Mouse (Mus musculus): ENCODE measurements at regions not wholly inside any gene's neighbourhood (a gene's known extent, or its start where the extent isn't known, plus 50 kb on each side); places are given as distances from the start of the nearest gene placed in this dataset.
"Not testable (repeated sequence)": the region's sequence is repeated elsewhere in the genome, so short reads cannot be mapped to it uniquely, and the experiment has no call there.

DNA sequence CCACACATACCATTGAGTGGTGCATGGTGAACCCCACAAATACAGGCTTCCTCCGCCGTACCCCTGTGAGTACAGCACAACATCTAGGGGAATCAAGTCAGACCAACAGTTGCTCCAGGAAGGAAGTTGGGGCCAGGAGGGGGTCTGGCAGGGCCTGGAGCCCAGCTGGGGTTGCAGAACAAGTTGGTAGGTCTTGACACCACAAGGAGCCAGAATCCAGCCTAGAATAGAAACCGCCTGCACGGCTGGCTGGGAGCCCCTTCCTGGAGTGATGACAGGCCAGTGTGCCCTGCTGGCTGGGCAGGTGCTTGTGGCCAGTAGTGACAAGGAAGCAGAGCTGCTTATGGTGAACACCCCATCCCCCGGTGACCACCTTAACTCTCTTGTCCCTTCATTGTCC is 83.9 kb upstream of the Med13l start:
- ATAC-seq (replicated peaks; ENCODE audit: insufficient number of reproducible peaks, low FRiP score, low TSS enrichment, poor library complexity, severe bottlenecking): 0 out of 2 replicates have a peak, but pooled peaks have one; percentile 12

DNA sequence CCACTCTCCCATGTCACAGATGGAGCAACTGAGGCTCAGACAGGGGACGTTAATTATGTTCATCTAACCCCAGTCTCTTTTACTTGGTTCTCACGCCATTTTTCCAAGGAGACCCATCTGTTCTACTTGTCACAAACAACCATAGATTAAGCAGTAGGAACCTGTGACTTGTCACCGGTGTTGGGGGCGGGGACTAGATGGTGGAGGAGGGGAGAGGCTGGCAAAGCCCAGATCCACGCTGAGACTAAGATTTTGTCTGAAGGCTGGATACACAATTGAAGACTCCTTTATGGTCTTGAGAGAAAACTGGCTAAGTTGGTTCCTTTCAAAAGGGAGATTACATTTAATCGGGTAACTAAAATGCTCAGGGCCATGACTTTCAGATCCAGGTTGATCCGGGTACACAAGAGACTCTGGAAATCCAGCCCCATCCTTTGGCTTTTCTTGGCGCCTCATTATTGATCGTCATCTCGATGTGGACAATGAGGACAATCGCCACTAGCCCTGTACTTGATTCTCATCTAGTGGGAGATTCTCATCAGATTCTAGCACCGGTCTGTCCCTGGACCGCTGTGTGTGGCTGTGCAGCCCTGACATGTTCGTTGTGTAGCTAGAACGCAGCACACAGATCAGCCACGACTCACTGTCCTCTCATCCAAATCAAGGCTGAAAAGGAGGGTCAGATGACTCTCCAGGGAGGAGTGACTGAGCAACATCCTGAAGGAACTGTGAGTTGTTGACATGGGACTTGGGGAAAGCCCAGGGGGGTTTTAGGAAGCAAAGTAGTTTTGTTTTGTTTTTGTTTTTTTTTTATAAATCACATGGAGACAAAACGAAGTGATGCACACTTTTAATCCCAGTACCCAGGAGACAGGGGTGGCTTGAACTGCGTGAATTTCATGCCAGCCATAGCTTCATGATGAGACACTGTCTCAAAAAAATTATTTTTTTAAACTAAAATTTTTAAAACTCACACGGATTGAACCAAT is 83.1 kb upstream of the Med13l start:
- ATAC-seq (replicated peaks; ENCODE audit: insufficient number of reproducible peaks, low FRiP score, low TSS enrichment, poor library complexity, severe bottlenecking): 0 out of 2 replicates have a peak, but pooled peaks have one; percentile 15

DNA sequence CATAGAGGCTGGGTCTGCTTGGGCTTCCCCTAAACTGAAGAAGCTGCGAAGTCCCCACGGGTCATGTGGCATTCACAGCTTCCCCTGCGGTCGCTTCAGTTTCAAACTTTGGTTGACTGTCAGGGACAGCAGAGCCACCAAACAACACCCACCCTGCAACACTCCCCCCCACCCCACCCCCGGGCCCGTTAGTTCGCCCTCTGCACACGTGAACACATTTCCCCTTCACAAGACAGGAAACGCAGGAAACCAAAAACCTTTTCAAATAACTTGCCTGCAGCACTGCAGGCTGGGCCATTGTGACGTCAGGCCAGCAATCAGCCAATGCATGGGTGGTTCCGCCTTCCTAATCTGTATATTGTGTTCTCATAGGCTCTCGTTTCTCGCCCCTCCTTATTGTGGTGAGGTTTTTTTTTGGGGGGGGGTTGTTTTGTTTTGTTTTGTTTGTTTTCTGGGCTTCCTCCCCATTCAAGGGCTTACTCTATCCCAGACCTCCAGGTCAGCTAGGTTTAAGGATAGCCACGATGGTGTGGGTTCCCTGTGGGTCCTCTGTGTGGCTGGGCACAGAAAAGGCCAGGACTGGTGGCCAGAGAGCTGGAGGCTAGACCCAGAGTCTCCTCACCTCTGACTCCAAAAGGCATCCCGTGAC is 82.2 kb upstream of the Med13l start:
- ATAC-seq (replicated peaks; ENCODE audit: insufficient number of reproducible peaks, low FRiP score, low TSS enrichment, poor library complexity, severe bottlenecking): peak; percentile 94

DNA sequence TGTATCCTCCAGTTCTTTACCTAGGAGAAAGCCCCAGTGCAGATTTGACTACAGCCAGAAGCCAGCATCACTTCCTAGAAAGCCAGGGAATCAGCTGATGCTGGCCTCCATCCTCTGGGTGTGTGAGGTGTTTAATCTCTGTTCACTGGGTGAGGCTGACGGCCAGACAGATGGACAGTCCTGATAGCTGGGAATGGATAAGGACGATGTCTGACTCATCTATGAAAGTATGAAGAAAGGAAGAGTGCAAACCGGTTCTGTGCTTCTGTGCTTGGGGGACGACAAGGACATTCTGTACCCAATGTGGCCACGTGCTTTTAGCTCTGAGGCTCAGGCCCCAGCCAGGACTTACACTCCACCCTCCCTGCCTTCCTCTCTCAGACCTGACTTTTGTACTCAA is 80.5 kb upstream of the Med13l start:
- ATAC-seq (replicated peaks; ENCODE audit: insufficient number of reproducible peaks, low FRiP score, low TSS enrichment, poor library complexity, severe bottlenecking): no peak

DNA sequence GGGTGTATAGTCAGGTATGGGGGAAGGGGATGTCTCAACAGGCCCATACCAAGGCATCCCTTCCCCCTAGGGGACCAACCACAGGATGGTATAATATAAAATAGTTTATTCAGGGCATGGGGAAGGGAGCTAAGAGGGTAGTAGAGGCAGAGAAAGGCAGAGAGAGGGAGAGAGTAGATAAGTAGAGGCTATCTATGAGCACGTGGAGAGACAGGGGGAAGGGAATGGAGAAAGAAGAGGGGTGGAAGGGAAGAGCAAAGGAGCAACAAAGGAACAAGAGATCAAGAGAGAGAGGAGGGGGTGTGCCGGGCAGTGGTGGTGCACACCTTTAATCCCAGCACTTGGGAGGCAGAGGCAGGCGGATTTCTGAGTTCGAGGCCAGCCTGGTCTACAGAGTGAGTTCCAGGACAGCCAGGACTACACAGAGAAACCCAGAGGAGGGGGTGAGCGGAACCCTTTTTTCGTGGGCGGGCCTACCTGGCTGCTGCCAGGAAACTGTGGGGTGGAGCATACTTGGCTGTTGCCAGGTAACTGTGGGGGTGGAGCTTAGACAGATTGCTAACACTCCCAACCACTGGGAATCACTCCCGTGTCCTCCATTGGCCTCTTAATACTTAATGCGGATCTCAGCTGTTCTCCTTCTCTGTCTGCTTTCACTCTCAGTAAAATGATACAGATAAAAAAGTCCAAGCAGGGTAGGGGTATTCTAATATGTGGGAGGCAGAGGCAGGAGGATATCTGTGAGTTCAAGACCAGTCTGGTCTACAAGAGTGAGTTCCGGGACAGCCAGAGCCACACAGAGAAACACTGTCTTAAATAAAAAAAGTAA is 79.3 kb upstream of the Med13l start:
- no peak for ATAC-seq (replicated peaks; ENCODE audit: insufficient number of reproducible peaks, low FRiP score, low TSS enrichment, poor library complexity, severe bottlenecking)

DNA sequence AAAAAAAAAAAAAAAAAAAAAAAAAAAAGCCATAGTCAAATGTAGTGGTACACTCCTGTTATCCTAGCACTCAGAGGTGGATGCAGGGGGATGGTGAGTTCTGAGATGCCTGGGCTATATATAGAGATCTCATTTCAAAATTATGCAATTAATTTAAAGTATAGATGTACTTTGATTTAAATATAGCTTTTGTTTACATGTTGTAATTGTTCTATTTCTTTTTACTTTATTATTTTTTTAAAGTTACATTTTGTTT is 78.8 kb upstream of the Med13l start:
- ATAC-seq (replicated peaks; ENCODE audit: insufficient number of reproducible peaks, low FRiP score, low TSS enrichment, poor library complexity, severe bottlenecking): no peak

DNA sequence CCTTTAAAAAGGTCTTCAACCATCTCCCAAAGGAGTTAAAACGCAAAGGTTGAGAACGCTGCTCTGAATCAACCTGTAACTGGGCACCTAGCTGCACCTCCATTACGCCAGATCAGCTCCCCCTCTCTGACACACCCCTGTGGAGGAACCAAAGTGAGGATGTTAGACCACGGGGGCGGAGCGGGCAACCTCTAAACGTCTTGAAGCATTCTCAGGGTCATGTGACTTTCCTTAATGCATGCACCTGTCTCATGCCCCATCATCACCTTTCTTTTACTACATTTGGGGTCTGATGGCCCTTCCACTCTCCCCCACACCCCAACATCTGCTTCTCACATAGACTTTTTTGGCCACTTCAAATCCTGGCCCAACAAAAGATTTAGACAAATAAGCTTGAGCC is 77.9 kb upstream of the Med13l start:
- ATAC-seq (replicated peaks; ENCODE audit: insufficient number of reproducible peaks, low FRiP score, low TSS enrichment, poor library complexity, severe bottlenecking): no peak

DNA sequence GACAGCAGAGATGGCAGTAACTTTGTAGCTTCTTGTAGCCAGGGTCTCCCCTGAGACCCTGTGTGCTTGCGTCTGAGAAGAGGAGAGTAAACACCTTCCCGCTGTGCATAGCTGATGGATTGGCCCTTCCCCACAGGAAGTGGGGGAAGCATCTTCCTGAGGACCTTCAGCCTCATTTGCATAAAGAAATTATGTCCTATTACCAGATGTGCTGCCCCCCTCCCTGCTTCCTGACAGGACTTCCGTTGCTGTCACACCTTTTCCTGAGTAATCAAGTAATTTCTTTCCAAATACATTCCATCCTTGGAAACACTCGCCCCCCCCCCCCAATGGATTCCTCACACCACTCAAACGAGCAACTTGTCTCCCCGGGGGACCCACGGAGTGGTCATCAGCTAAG is 77.5 kb upstream of the Med13l start:
- ATAC-seq (replicated peaks; ENCODE audit: insufficient number of reproducible peaks, low FRiP score, low TSS enrichment, poor library complexity, severe bottlenecking): no peak

DNA sequence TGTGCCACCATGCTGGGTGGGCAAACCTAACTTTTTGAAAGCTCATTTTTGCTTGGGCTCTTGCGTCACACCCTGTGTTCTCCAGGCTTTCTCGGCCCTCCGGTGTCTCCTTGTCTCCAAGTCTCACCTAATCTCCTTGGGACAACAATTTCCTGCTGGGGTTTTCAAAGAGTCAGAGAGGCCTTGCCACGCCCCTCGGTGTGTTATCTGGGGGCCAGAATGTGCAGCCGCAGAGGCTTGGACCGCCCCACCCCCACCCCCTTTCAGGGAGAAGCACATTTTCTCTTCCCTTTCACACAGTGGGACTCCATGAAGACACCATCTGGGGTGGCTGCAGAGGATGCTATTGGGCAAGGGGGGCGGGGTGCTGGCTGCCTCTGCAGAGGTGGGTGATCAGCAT is 76.9 kb upstream of the Med13l start:
- ATAC-seq (replicated peaks; ENCODE audit: insufficient number of reproducible peaks, low FRiP score, low TSS enrichment, poor library complexity, severe bottlenecking): no peak

DNA sequence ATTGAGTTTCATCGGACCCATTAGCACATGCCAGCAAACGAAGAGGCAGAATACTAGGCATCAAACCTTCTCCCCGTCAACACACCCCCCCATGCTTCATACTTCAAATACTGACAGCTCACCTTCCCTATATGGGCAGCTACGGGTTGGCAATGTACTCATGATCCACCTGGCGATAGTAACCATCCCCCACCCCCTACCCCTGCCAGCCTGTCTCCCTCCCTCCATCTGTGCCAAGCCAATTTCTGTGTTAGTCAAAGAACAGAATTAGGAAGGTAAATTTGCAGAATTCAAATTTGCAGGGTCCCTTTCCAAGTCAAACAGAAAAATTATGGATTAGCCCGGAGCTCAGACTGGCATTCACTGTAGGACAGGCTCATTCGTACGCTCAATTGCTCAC is 75.3 kb upstream of the Med13l start:
- no peak for ATAC-seq (replicated peaks; ENCODE audit: insufficient number of reproducible peaks, low FRiP score, low TSS enrichment, poor library complexity, severe bottlenecking)

DNA sequence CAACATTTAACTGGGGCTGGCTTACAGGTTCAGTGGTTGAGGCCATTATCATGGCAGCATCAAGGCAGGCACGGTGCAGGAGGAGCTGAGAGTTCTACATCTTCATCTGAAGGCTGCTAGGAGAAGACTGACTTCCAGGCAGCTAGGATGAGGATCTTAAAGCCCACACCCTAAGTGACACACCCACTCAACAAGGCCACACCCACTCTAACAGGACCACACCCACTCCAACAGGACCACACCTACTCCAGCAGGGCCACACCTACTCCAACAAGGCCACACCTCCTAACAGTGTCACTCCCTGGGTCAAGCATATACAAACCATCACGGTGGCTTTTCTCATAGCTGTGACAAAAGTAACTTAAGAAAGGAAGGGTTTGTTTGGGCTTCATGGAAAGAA is 68.0 kb upstream of the Med13l start:
- ATAC-seq (replicated peaks; ENCODE audit: insufficient number of reproducible peaks, low FRiP score, low TSS enrichment, poor library complexity, severe bottlenecking): not testable (repeated sequence)

DNA sequence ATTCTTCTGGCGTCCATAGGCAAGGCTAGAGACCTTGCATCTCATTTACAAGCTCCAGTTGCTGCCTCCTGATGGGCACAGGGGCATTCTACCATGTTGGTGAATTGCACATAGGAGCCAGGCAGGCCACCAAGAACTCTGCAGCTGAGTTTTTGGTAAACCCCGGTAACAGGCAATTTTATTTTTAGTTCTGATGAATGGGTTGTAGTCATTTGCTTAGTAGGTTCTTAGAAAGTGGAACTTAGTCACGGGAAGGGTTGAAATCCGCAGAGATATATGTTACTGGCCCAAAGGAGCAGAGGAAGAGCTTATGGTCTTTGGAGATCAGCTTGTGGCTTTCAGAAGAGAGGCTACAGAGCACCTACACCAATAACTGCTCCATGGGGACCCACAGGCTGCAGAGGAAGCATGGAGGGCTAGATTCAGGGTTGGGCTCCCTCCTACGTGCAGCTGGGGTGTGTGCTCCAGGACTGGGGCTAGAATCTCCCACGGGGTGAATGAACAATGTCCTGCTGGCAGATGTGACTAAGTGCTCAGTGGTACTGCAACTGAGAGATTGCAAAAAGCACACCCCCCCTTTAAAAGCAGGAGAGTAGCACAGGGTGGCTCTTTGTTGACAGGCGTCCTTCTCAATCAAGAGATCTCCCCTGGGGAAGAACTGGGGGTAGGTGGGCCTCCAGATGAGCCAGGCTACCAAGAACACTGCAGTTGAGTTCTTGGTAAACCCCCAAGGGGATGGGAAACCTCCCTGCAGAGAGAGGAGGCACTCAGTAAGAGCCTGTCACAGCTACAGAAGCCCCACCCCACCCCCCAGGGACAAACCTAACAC is 65.6 kb upstream of the Med13l start:
- ATAC-seq (replicated peaks; ENCODE audit: insufficient number of reproducible peaks, low FRiP score, low TSS enrichment, poor library complexity, severe bottlenecking): no peak

DNA sequence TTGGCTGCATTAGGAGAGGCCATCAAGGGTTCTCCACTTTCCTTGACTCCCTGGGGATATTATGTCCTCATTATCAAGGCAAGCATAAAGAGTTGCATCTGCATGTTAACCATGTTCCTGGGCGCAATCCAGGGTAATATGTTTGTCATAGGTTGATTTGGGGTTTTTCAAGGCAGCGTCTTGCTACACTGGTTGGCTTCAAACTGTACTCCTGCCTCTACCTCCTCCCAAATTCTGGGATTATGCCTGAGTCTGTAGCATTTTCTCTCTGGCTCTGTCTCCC is 65.1 kb upstream of the Med13l start:
- ATAC-seq (replicated peaks; ENCODE audit: insufficient number of reproducible peaks, low FRiP score, low TSS enrichment, poor library complexity, severe bottlenecking): no peak

DNA sequence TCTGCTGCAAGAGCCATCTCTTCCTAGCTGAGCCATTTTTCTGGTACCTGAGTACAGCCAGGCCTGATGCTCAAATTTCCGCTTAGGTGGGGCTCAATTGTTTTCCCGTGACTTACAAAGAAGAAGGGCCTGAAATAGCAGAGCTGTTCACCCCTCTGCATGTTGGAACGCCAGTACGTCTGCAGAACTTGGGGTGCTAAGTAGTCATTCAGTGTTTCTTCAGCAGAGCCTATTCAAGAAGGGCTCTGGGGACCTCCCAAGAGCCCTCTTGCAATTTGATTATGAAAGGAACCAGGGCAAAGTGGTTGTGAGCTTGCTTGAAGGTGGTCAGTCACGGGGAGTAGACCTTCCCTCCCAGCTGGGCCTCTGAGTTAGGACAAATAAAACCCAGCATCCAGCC is 58.9 kb upstream of the Med13l start:
- ATAC-seq (replicated peaks; ENCODE audit: insufficient number of reproducible peaks, low FRiP score, low TSS enrichment, poor library complexity, severe bottlenecking): no peak

DNA sequence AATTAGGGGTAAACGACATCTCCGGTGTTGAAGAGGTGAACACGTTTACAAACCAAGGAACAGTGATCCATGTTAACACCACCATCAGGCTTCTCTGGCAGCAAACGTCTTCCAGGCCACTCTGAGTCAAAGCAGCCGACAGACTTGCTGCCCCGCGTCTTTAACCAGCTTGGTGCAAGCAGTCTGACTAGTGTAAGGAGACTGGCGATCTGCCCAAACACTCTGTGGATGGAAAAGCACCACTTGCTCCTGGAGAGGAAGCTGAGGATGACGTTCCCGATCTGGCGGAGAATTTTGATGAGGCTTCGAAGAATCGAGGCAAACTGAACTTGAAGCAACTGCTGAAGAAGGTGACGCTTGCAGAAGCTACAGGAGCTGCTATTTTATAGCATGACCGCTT is 57.5 kb upstream of the Med13l start:
- ATAC-seq (replicated peaks; ENCODE audit: insufficient number of reproducible peaks, low FRiP score, low TSS enrichment, poor library complexity, severe bottlenecking): no peak

DNA sequence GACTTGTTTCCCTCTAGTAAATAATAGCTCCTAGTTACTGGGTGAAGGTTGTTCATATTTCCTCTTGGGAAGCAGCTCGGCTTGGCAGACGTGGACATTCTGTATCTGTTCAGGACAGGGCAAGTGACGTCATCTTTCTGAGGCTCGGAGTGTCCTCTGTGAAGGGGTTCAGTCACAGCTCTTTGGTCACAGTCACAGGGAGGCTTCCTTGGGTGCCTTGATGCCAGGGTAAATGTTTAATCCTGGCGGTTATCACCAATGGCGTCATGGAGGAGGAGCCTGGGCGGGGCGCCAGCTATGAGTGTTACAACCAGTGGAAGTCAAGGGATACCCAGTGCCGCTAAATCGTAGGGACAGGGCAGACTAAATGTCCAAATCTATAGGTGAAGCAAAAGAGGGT is 56.3 kb upstream of the Med13l start:
- ATAC-seq (replicated peaks; ENCODE audit: insufficient number of reproducible peaks, low FRiP score, low TSS enrichment, poor library complexity, severe bottlenecking): no peak

DNA sequence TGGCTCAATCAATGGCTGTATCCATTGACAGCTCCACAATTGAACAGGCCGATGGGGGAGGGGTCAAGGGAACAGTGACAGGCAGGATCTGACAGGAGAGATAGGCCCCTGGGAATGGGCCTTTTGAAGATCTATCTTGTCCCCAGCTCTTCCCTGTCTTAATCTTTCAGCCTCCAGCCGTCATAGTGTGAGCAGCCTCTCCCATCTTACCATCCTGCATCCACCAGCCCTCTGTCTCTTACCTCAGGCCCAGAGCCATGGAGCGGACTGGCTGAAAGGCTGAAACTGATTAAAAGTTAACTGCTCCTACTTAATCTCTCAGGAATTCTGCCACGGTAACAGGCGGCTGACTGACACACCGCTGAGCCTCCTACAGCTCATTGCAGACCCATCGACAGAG is 55.6 kb upstream of the Med13l start:
- ATAC-seq (replicated peaks; ENCODE audit: insufficient number of reproducible peaks, low FRiP score, low TSS enrichment, poor library complexity, severe bottlenecking): no peak

DNA sequence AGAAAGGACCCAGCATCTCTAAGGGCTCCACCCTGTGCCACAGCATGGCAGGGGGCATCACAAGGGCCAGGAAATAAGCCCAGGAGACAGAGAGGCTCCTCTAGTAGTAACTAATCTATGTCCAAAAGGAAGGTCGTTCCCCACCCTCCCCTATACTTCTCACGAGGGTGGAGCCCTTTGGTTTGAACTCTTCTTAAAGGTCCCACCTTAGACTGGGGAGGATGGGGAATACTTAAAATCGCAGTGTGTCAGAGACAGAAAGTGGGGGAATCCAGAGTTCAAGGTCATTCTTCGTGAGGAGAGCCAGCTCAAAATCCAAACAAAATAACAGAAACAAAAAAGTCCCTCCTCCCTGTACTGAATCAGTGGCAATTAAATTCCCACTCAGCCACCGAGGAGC is 50.6 kb upstream of the Med13l start:
- no peak for ATAC-seq (replicated peaks; ENCODE audit: insufficient number of reproducible peaks, low FRiP score, low TSS enrichment, poor library complexity, severe bottlenecking)
